Mouse (Mus musculus) large intestine, adult 2 months (tissue): ENCODE results near the gene Slamf9. TPM values are rescaled to one million over a fixed set of nuclear protein-coding genes. Genes with fewer than 3 reads are reported as not detected.

Experiments
- DNase-seq: peaks from one replicate; pipeline ENCODE4 v3.0.0-alpha.2; 2012; ENCODE audit warnings: low read depth, low spot score
- WGBS: fragments of 180-500 bp; shearing (Covaris S2); methylation state at CpG from one replicate; pipeline ENCODE4 v1.1.7; 2018; 5-methylcytosine and 5-hydroxymethylcytosine counted together
- polyA plus RNA-seq: library from polyadenylated mRNA; depleted of rRNA; stranded (reverse); fragments of >200 nt; gene quantifications from 2 replicates; pipeline ENCODE4 v1.2.3, GENCODE M21; 2012

Gene Slamf9
- polyA plus RNA-seq, 1 experiment, result 4.7 TPM

GRCm38 (mm10) chr1:172486236-172486635, 11.1 kb downstream of the Slamf9 start:
- DNase-seq, result no peak
- 67% methylated on average over 4 of the region's 4 CpGs for WGBS

- DNase-seq, result no peak
- WGBS, result 92% methylated on average over 5 of the region's 5 CpGs
Observed at GRCm38 (mm10) chr1:172486651-172487050, 11.5 kb downstream of the Slamf9 start.

GRCm38 (mm10) chr1:172487859-172488258, 12.7 kb downstream of the Slamf9 start:
- DNase-seq, result no peak
- WGBS, result 73% methylated on average over 4 of the region's 4 CpGs

- no peak for DNase-seq
- 78% methylated on average over 7 of the region's 7 CpGs for WGBS
Observed at GRCm38 (mm10) chr1:172488831-172489230, 13.7 kb downstream of the Slamf9 start.

- 52% methylated on average over 12 of the region's 12 CpGs for WGBS
- DNase-seq, result no peak
Observed at GRCm38 (mm10) chr1:172489585-172490250, 14.6 kb downstream of the Slamf9 start.

- DNase-seq, result no peak
- 5% methylated on average over 10 of the region's 10 CpGs for WGBS
Observed at GRCm38 (mm10) chr1:172490261-172490661, 15.1 kb downstream of the Slamf9 start.

GRCm38 (mm10) chr1:172492047-172492446, 16.9 kb downstream of the Slamf9 start:
- no peak for DNase-seq
- WGBS, result 80% methylated on average over 8 of the region's 8 CpGs

GRCm38 (mm10) chr1:172493516-172493915, 18.4 kb downstream of the Slamf9 start:
- DNase-seq, result no peak
- WGBS, result 66% methylated on average over 6 of the region's 6 CpGs

- WGBS, result 91% methylated on average over 17 of the region's 17 CpGs
Observed at GRCm38 (mm10) chr1:172496030-172496429, 20.9 kb downstream of the Slamf9 start.

GRCm38 (mm10) chr1:172497428-172497827, 22.3 kb downstream of the Slamf9 start:
- no peak for DNase-seq
- 87% methylated on average over 10 of the region's 10 CpGs for WGBS

More at GRCm38 (mm10) chr1:172496030-172496429, 20.9 kb downstream of the Slamf9 start:
- DNase-seq, result no peak

GRCm38 (mm10) chr1:172499765-172500441, 24.7 kb downstream of the Slamf9 start, which contains the start of gene Tagln2:
Tagln2 (plus strand) TSS chr1:172500047.
- peak; percentile 67 for DNase-seq
- 2% methylated on average over 30 of the region's 30 CpGs for WGBS

GRCm38 (mm10) chr1:172500451-172501370, 25.6 kb downstream of the Slamf9 start:
- under 1% methylated on average over 56 of the region's 56 CpGs for WGBS
- DNase-seq, result no peak

- 5% methylated on average over 13 of the region's 13 CpGs for WGBS
- no peak for DNase-seq
Observed at GRCm38 (mm10) chr1:172501371-172502144, 26.4 kb downstream of the Slamf9 start.

GRCm38 (mm10) chr1:172502145-172503110, 27.3 kb downstream of the Slamf9 start:
- DNase-seq, result no peak
- 6% methylated on average over 13 of the region's 13 CpGs for WGBS

GRCm38 (mm10) chr1:172503111-172503997, 28.2 kb downstream of the Slamf9 start:
- WGBS, result 9% methylated on average over 14 of the region's 14 CpGs
- no peak for DNase-seq

GRCm38 (mm10) chr1:172504756-172505155, 29.6 kb downstream of the Slamf9 start:
- no peak for DNase-seq
- WGBS, result 72% methylated on average over 8 of the region's 8 CpGs

- 55% methylated on average over 5 of the region's 5 CpGs for WGBS
- DNase-seq, result no peak
Observed at GRCm38 (mm10) chr1:172507001-172507400, 31.8 kb downstream of the Slamf9 start.
